Mouse (Mus musculus) lung, postnatal 0 days (tissue): Measurements from ENCODE around the gene Ncor2.

Experiments
- CTCF ChIP-seq: IDR thresholded peaks from 2 replicates; pipeline ENCODE4 v1.5.1; 2016; ENCODE audit warnings: antibody characterized with exemption, mild to moderate bottlenecking
- EP300 ChIP-seq: IDR thresholded peaks from 2 replicates; pipeline ENCODE4 v1.6.1; 2016; ENCODE audit warnings: antibody characterized with exemption, mild to moderate bottlenecking, control low read depth

- TF ChIP-seq EP300: no peak
- no peak for TF ChIP-seq CTCF
Measured at GRCm38 (mm10) chr5:125204199-125204815, 25.3 kb upstream of the Ncor2 start.
